Mouse (Mus musculus): Measurements from ENCODE around the gene Pou2af1. TPM values are rescaled to one million over a fixed set of nuclear protein-coding genes. Genes with fewer than 3 reads are reported as not detected.

The Pou2af1 gene
- total RNA-seq, 2 experiments from 2014 or later: 0.72 to 5.1 TPM

DNA sequence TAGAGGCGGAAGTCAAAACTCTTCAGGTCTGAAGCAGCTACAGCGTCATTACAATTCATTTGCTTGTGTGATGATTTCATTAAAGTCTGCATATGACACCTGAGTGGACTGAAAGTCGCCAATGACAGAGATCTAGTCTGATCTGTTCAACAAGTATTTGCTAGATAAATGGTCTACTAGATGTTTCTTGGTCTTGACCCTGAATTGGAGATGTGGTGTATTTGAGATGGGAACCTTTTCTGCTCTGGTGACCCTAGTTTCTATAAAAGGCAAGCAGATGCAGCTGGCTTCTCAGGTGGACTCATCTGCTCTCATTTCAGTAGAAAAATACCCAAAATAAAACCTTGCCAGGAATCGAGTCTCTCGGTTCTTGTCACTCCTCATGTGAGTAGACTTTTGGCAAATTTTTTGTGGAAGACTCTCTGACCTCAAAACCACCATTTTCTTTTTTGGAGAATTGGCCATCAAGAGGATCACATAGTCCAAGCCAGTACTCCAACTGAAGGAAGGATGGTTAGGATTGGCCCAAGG lies 12.2 kb downstream of the Pou2af1 start:
- no peak for DNase-seq

DNA sequence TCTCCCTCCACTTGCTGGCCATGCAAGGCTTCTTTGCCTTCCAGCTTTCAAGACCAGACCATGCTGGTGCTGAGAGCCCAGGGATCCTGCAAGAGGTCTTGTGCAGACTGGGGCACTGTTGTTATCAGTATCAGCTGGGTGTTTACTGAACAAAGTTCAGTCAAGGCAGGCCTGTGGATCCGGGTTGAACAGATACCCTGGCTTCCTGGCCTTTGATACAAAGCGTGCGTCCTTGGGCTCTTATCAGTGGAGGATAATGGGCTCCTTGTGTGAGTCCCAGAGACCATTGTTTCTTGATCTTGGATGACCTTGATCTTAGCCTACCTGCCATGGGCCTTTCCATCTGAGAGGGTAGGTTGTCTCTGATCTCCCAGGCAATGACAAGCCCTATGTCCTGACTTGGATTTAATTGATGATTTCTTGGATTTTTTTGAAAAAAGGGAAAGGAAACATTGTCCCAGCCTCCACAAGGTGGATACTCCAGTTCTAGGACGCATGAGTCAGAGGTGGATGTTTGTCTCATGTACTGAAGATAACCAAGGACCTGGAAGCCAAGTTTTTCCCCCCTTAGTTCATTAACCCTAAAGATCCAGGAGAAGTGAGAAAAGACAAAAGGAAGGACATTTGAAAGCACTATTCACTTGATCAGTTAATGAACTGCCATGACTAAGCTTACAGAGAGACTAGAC lies 17.3 kb downstream of the Pou2af1 start:
- DNase-seq: no peak

GRCm38 (mm10) chr9:51232163-51232562 lies 18.7 kb downstream of the Pou2af1 start:
- DNase-seq: no peak

DNA sequence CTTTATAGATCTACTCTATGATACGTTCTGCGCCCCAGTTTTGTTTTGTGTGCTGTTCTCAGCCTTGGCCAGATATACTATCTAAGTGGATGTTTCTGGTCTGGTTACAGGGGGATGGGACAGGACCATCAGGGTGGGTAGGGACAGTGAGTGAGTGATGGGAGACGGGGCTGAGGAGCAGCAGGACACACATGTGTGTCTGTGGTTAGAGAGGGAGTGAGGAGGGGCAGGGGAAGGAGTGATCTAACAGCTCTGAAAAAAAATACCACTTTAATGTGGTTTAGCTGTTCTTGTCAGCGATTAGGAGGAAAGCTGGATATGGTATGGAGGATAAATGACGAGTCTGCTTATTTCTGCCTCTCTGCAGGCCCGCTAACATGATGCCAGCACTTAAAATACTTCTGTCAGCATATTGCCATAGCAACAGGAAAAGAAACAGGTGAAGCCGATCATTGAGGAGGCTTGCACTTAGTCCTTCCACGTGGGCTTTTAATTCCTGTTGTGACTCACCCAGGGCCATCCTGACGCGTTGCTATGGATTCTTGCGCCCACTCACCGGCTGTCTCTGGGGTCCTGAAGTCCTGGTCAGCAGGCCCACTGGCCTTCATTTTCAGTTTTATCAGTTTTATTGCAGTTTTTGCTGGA lies 25.4 kb downstream of the Pou2af1 start:
- no peak for DNase-seq

DNA sequence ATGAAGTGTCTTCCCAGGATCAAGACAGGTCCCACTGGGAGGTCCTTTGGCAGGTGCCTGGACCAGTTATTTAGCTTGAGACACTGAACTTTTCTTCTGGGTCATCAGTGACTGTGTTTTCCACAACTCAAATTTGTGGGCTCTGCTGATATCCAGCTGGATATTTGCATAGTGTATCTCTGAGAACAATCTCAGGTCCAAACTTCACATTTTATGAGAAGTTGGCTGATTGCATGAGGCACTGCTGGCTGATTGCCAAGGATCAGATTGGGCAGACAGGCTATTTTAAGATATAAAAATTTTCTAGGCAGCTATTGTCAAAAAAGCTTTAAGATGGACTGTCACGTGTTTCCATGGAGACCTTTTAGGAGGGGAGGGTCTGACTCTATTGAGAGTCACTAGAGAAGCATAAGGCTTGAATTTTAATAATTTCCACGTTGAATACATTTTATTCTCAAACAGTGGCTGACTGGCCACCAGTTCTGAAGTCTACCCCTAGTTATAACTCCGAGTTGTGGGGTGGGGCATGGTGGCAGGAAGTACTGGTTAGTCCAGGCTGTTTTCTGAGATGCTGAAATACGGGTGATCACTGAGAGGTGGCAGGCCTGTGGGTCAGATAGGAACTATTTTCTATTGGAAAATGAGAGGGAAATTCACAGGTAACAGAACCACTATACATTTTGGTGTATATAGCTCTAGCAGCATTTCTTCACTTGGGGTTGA lies 43.4 kb downstream of the Pou2af1 start:
- DNase-seq: no peak

DNA sequence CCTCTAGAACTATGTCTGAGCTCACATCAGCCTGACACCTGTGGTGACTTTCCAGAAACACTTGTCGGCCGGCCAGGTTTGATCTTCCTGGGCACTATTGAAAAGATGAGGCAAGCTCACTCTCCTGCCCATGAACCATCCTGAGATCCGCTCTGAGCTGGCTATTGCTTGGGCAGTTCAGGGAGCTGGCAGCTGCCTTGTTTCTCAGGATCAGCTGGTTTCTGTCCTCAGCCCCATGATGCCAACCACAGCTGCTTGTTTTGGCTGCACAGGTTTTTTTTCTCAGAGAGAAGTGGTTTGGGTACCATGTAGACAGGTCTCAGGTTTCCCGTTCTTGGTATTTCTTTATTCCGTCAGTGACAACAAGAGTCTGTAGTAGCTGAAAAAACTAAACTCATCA lies 44.9 kb downstream of the Pou2af1 start:
- no peak for DNase-seq

- no peak for DNase-seq
Observed at GRCm38 (mm10) chr9:51268852-51269251, 55.3 kb downstream of the Pou2af1 start.

- DNase-seq: no peak
Observed at GRCm38 (mm10) chr9:51271073-51271472, 57.6 kb downstream of the Pou2af1 start.

DNA sequence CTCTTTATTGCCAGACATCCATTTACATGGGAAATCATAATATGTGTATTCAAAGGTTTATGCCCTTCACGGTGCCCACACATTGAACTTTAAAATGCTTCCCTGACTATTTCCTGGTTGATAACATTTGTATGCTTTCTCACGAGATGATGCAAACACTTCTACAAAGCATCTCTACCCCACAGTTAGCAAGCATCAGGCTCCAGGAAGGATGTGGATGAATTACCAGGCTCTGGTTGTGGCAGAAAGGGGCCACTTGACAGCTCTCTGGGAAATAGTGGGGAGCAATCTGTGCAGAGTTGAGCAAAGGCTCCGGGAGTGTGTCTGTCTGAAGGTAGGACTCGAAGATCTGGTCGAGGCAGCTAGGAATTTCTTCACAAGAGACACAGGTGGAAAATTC lies 58.6 kb downstream of the Pou2af1 start:
- no peak for DNase-seq

DNA sequence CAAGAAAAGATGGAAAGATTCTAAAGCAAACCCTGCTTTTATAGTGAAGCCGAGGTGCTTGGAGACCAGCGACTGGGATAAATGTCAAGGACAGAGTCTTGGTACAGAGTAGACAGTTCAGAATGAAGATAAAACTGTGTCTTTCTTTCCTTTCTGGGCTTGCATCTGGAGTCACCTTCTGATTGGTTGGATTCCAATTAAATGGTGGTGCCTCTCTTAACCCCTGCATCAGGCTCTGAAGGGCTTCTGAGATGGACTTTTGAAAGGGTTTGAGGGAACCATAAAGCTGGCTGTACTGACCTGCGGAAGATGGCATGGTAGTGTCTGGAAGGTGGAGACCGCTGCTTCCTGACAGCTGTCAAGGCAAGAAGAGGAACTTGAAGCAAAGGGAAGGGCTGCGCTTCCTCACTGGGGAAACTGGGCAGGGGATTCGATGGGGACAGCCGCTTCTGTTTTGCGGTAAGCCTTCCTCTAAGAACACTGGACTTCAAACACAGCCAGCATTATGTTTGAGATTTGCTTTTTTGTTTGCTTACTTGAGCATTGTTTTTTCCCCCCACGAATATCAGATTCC lies 60.2 kb downstream of the Pou2af1 start:
- peak in 1 of 2 experiments; percentile 44 for DNase-seq

DNA sequence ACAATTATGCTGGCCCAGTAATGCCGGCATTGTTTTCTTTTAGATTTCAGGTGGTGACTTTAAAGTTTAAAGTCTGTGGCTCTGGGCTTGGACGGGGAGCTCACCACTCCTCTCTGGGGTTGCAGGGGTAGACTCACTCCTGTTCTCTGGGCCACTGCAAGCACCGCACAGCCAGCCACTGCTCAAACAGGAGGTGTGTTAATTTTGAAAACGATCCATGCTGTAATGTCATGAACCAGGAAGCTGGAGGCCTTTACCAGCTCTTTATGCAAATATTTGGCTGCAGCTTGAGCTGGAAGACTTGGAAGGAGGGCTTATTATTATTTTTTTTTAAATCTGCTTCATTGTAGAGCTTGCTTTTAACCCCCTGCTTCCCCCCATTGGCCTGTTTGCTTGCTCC lies 61.2 kb downstream of the Pou2af1 start:
- no peak for DNase-seq

GRCm38 (mm10) chr9:51277834-51278498 lies 64.5 kb downstream of the Pou2af1 start:
- no peak for DNase-seq

- DNase-seq: peak; percentile 88
Observed at GRCm38 (mm10) chr9:51278500-51279381, 65.2 kb downstream of the Pou2af1 start, which contains the start of gene Colca2. Gene Colca2 (minus strand): TSS chr9:51278569.

DNA sequence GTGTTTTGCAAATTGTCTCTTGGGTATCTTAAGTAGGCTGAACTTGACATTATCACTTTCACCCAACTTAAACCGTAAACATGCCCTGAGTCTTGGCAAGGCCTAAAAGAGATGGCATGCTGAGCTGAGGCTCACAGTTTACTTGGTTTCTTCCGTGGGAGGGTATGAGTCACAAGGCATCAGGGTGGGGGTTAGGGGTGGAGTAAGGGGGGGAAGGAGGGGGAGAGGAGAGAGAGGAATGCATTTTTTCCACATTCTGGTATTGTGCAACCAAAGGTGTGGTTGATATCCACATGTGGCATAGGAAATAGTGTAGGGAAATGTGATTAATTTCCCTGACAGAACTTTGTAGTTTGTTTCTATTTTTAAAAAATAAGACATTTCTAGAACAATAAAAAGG lies 72.6 kb downstream of the Pou2af1 start:
- DNase-seq: no peak

Other genes with a start within 250 kb of the Pou2af1 start
- gene Sik2, start 204.6 kb upstream of the Pou2af1 start, total RNA-seq (2021): 10 to 100 TPM; 27.6 to 34.6 TPM
- gene Btg4, start 152.8 kb upstream of the Pou2af1 start, total RNA-seq (2021): not detected
- 1 to 10 TPM; 5.5 to 5.9 TPM for gene Layn, start 136.6 kb upstream of the Pou2af1 start, total RNA-seq (2021)
- gene 4833427G06Rik, start 111.6 kb upstream of the Pou2af1 start, total RNA-seq (2021): under 1 TPM in 1 of 2 experiments, not detected in 1; 0.69 TPM
- gene Gm32742, start 48.2 kb upstream of the Pou2af1 start, total RNA-seq (2021): under 1 TPM in 1 of 2 experiments, not detected in 1; 0.03 TPM
- 1 to 10 TPM; 1.3 to 2.0 TPM for gene Colca2, start 64.9 kb downstream of the Pou2af1 start, total RNA-seq (2021)
- not detected for gene 1810046K07Rik, start 115.2 kb downstream of the Pou2af1 start, total RNA-seq (2021)